Mouse (Mus musculus): ENCODE data around the gene Rhov.

DNA sequence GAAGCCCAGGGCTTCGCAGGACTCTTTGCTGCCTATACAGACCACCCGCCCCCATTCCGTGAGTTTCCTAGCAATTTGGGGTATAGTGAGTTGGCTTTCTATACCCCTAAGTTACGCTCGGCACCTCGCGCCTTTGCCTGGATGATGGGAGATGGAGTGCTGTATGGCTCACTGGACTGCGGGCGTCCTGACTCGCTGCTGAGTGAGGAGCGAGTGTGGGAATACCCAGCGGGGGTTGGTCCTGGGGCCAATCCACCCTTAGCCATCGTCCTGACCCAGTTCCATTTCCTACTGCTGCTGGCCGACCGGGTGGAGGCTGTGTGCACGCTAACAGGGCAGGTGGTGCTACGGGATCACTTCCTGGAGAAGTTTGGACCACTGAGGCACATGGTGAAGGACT is 22.2 kb upstream of the Rhov start:
- TF ChIP-seq POLR2A (IDR thresholded peaks at IDR 0.05; ENCODE audit: low read depth, low read length) (no peak), CTCF (IDR thresholded peaks at IDR 0.05; ENCODE audit: borderline replicate concordance, insufficient read depth, low read length) (no peak)

Data from embryonic fibroblast, embryonic 13.5 days (primary cell).